8 mouse cellular contexts compared by ENCODE assay signal in genomic region chr13:72815933-72816553, GRCm38 (mm10).
DNase-seq lines count a peak whose midpoint lies in the region; ATAC-seq and TF ChIP-seq lines count a peak whose summit lies in the region.

No protein-coding gene starts in this region.

- H3K4me2 ChIP-seq in heart, embryonic 13.5 days = peak overlapping the region; percentile 56
- H3K4me2 ChIP-seq in hindbrain, embryonic 12.5 days (replicated peaks) = peak overlapping the region; percentile 45
- H3K4me2 ChIP-seq in midbrain, embryonic 16.5 days (ENCODE audit: low read length) = peak overlapping the region; percentile 30

- H3K27me3 ChIP-seq in heart, embryonic 13.5 days (replicated peaks) = peaks cover 52% of the 10 kb centered on the region
- no peaks in the 10 kb centered on the region for H3K27me3 ChIP-seq in heart, adult 2 months (ENCODE audit: control insufficient read depth, insufficient read depth, low read length)
- peaks cover 48% of the 10 kb centered on the region for H3K27me3 ChIP-seq in hindbrain, embryonic 12.5 days
- peaks cover 3% of the 10 kb centered on the region; the same call in 1 of the 2 replicates for H3K27me3 ChIP-seq in midbrain, embryonic 16.5 days (ENCODE audit: control insufficient read depth, insufficient read depth, low read depth, low read length)
- H3K27me3 ChIP-seq in thymus, adult 2 months (ENCODE audit: control insufficient read depth, insufficient read depth, low read length) = no peaks in the 10 kb centered on the region

- intact Hi-C loops in heart, adult 2 months (cut with DNase I) = no loop called here

- ATAC-seq in heart, embryonic 13.5 days (ENCODE audit: extremely low read depth, insufficient number of reproducible peaks, low FRiP score, low TSS enrichment) = no peak
- peak; percentile 59 for ATAC-seq in hindbrain, embryonic 12.5 days (ENCODE audit: low FRiP score)
- peak; percentile 47; the same call in 1 of the 2 replicates for ATAC-seq in midbrain, embryonic 16.5 days

- H3K79me2 ChIP-seq in heart, adult 2 months (replicated peaks; ENCODE audit: control insufficient read depth, insufficient read depth, low read length) = no peaks in the 10 kb centered on the region

- no peak for TF ChIP-seq EP300 in heart, adult 2 months (IDR thresholded peaks at IDR 0.05; ENCODE audit: insufficient read depth, low read depth, low read length)

- peaks cover 9% of the 10 kb centered on the region for H3K4me1 ChIP-seq in heart, embryonic 13.5 days
- H3K4me1 ChIP-seq in heart, adult 2 months (ENCODE audit: control insufficient read depth, insufficient read depth, low read length) = no peaks in the 10 kb centered on the region
- peaks cover 33% of the 10 kb centered on the region for H3K4me1 ChIP-seq in hindbrain, embryonic 12.5 days
- peaks cover 9% of the 10 kb centered on the region for H3K4me1 ChIP-seq in midbrain, embryonic 16.5 days (ENCODE audit: control insufficient read depth, insufficient read depth, low read length)
- H3K4me1 ChIP-seq in thymus, adult 2 months (replicated peaks; ENCODE audit: control insufficient read depth, insufficient read depth, low read length) = no peaks in the 10 kb centered on the region

- 11% methylated on average over 18 of the region's 18 CpGs for WGBS in heart, embryonic 13.5 days
- WGBS in heart, adult 2 months = 15% methylated on average over 18 of the region's 18 CpGs
- WGBS in hindbrain, embryonic 12.5 days = 1% methylated on average over 18 of the region's 18 CpGs
- 4% methylated on average over 18 of the region's 18 CpGs for WGBS in midbrain, embryonic 16.5 days
- 24% methylated on average over 18 of the region's 18 CpGs for WGBS in thymus, adult 2 months

- TF ChIP-seq CTCF in heart, adult 2 months (IDR thresholded peaks at IDR 0.05) = no peak
- TF ChIP-seq CTCF in thymus, adult 2 months (IDR thresholded peaks at IDR 0.05; ENCODE audit: borderline replicate concordance, control insufficient read depth, extremely low read depth, insufficient read depth, low read length, poor library complexity) = no peak

- H3K9ac ChIP-seq in heart, embryonic 13.5 days = 0 out of 2 replicates have a peak overlapping the region, but pooled peaks have one; percentile 30
- H3K9ac ChIP-seq in heart, adult 2 months (ENCODE audit: low read depth, low read length) = no peak overlapping the region
- H3K9ac ChIP-seq in hindbrain, embryonic 12.5 days = no peak overlapping the region
- H3K9ac ChIP-seq in midbrain, embryonic 16.5 days (ENCODE audit: low read depth, low read length) = peak overlapping the region; percentile 31; the same call in 1 of the 2 replicates

- no peak for DNase-seq in heart, adult 2 months
- DNase-seq in embryo, embryonic 11 days = peak; percentile 49
- DNase-seq in thymus, adult 2 months = no peak
- DNase-seq in testis, postnatal 14 days (ENCODE audit: low spot score) = no peak
- no peak for DNase-seq in spleen, postnatal 10 days (ENCODE audit: low spot score in 2 of 2)

- no peaks in the 10 kb centered on the region for H3K9me3 ChIP-seq in heart, embryonic 13.5 days
- no peaks in the 10 kb centered on the region for H3K9me3 ChIP-seq in hindbrain, embryonic 12.5 days (replicated peaks)
- no peaks in the 10 kb centered on the region for H3K9me3 ChIP-seq in midbrain, embryonic 16.5 days (replicated peaks; ENCODE audit: control insufficient read depth, low read length, poor library complexity, severe bottlenecking)

- no peaks in the 10 kb centered on the region for H3K36me3 ChIP-seq in heart, embryonic 13.5 days
- H3K36me3 ChIP-seq in heart, adult 2 months (ENCODE audit: control insufficient read depth, insufficient read depth, low read length) = no peaks in the 10 kb centered on the region
- H3K36me3 ChIP-seq in hindbrain, embryonic 12.5 days = no peaks in the 10 kb centered on the region
- H3K36me3 ChIP-seq in midbrain, embryonic 16.5 days (ENCODE audit: control insufficient read depth, insufficient read depth, low read length) = no peaks in the 10 kb centered on the region
- no peaks in the 10 kb centered on the region for H3K36me3 ChIP-seq in thymus, adult 2 months (ENCODE audit: control insufficient read depth, insufficient read depth, low read length)

- peak overlapping the region; percentile 23 for H3K4me3 ChIP-seq in heart, embryonic 13.5 days
- no peak overlapping the region for H3K4me3 ChIP-seq in heart, adult 2 months
- peak overlapping the region; percentile 7 for H3K4me3 ChIP-seq in hindbrain, embryonic 12.5 days
- H3K4me3 ChIP-seq in midbrain, embryonic 16.5 days (ENCODE audit: low read depth, low read length) = peak overlapping the region; percentile 5; the same call in 1 of the 2 replicates
- H3K4me3 ChIP-seq in thymus, adult 2 months (ENCODE audit: control insufficient read depth, insufficient read depth, low read length) = no peak overlapping the region

- no peak overlapping the region for H3K27ac ChIP-seq in heart, embryonic 13.5 days (replicated peaks)
- no peak overlapping the region for H3K27ac ChIP-seq in heart, adult 2 months
- H3K27ac ChIP-seq in hindbrain, embryonic 12.5 days = peak overlapping the region; percentile 68
- no peak overlapping the region for H3K27ac ChIP-seq in midbrain, embryonic 16.5 days (ENCODE audit: low read length)
- no peak overlapping the region for H3K27ac ChIP-seq in thymus, adult 2 months (ENCODE audit: control insufficient read depth, insufficient read depth, low read length)

- no peak for TF ChIP-seq POLR2A in heart, adult 2 months (IDR thresholded peaks at IDR 0.05; ENCODE audit: insufficient read depth, low read depth, low read length)
- no peak for TF ChIP-seq POLR2A in thymus, adult 2 months (IDR thresholded peaks at IDR 0.05; ENCODE audit: control insufficient read depth, extremely low read depth, insufficient read depth, low read length, poor library complexity)

Comparison
In these comparisons a context has a peak if more than half of its experiments do, and no peak if none do; other contexts are left out.
1. H3K4me3 ChIP-seq: peak in heart, embryonic 13.5 days (single experiment), hindbrain, embryonic 12.5 days (single experiment) and midbrain, embryonic 16.5 days (single experiment); none in heart, adult 2 months (single experiment) and thymus, adult 2 months (single experiment).
2. H3K9ac ChIP-seq: peak in heart, embryonic 13.5 days (single experiment) and midbrain, embryonic 16.5 days (single experiment); none in heart, adult 2 months (single experiment) and hindbrain, embryonic 12.5 days (single experiment).
3. Peak in every context shown above with its lines, with median percentiles within 50 percentile points of each other: H3K4me2 ChIP-seq.